Mouse (Mus musculus) heart, postnatal 0 days (tissue): ENCODE data around the gene Rgs12. TPM values are rescaled to one million over a fixed set of nuclear protein-coding genes. Genes with fewer than 3 reads are reported as not detected.
A peak's percentile ranks its signal among the peaks of the same experiment; 100 is the strongest.

Experiments
- ATAC-seq: fragments of 200-750 bp; cut with Nextera tagmentation; 2 replicates; pipeline ENCODE4 v1.8.0; 2017; ENCODE audit warnings: low read depth, moderate number of reproducible peaks, moderate library complexity; ENCODE audit not compliant: insufficient read depth
- DNase-seq: peaks from one replicate; pipeline ENCODE4 v3.0.0-alpha.2; 2016; ENCODE audit warnings: low spot score
- H3K27ac ChIP-seq: fragments of 300-500 bp; sonication (generic); 2 replicates; pipeline ENCODE4 v1.5.1; 2014; ENCODE audit warnings: low read depth, mild to moderate bottlenecking
- H3K27me3 ChIP-seq: fragments of 300-500 bp; sonication (generic); 2 replicates; pipeline ENCODE4 v1.6.1; 2014; ENCODE audit warnings: low read length, mixed read lengths; ENCODE audit not compliant: control insufficient read depth, insufficient read depth
- H3K36me3 ChIP-seq: fragments of 300-500 bp; sonication (generic); replicated peaks from 2 replicates; pipeline ENCODE4 v1.6.1; 2014; ENCODE audit warnings: low read length, mixed read lengths; ENCODE audit not compliant: control insufficient read depth, insufficient read depth
- H3K4me1 ChIP-seq: fragments of 300-500 bp; sonication (generic); 2 replicates; pipeline ENCODE4 v1.6.1; 2014; ENCODE audit warnings: antibody characterized with exemption; ENCODE audit not compliant: control insufficient read depth, insufficient read depth
- H3K4me2 ChIP-seq: fragments of 300-500 bp; sonication (generic); 2 replicates; pipeline ENCODE4 v1.6.1; 2014; ENCODE audit warnings: low read depth, mild to moderate bottlenecking, low read length, moderate library complexity
- H3K4me3 ChIP-seq: fragments of 300-500 bp; sonication (generic); 2 replicates; pipeline ENCODE4 v1.5.1; 2014; ENCODE audit warnings: low read depth, low read length
- H3K9ac ChIP-seq: fragments of 300-500 bp; sonication (generic); replicated peaks from 2 replicates; pipeline ENCODE4 v1.6.1; 2014; ENCODE audit warnings: low read depth, low read length, mixed read lengths
- H3K9me3 ChIP-seq: fragments of 300-500 bp; sonication (generic); replicated peaks from 2 replicates; pipeline ENCODE4 v1.6.1; 2016; ENCODE audit warnings: low read length; ENCODE audit not compliant: control insufficient read depth
- CTCF ChIP-seq: IDR thresholded peaks from 2 replicates; pipeline ENCODE4 v1.5.1; 2016; ENCODE audit warnings: antibody characterized with exemption, control low read depth, low read depth
- EP300 ChIP-seq: IDR thresholded peaks from 2 replicates; pipeline ENCODE4 v1.6.1; 2016; ENCODE audit warnings: antibody characterized with exemption, low read depth
- WGBS: fragments of 180-500 bp; shearing (Covaris S2); extraction: QIAGEN DNeasy Blood & Tissue Kit; methylation state at CpG from one replicate; pipeline ENCODE4 v1.1.7; 2014; 5-methylcytosine and 5-hydroxymethylcytosine counted together
- polyA plus RNA-seq: library from polyadenylated mRNA; unstranded; fragments of >200 nt; fragmentation: Nextera tagmentation; extraction: Ambion mirVana; gene quantifications from 2 replicates; pipeline ENCODE4 v1.2.1, GENCODE M21; 2015
- total RNA-seq: library from RNA; depleted of rRNA; stranded (reverse); fragments of >200 nt; gene quantifications from 2 replicates; pipeline ENCODE4 v1.2.3, GENCODE M21; 2014; ENCODE audit warnings: low replicate concordance

Gene Rgs12
- total and polyA plus RNA-seq, 2 experiments from 2014 or later = 29.2 to 77.3 TPM

GRCm38 (mm10) chr5:34987396-34987795, 38.2 kb downstream of the Rgs12 start:
- no peak for DNase-seq
- H3K4me2 ChIP-seq = no peak overlapping the region
- no peak overlapping the region for H3K4me3 ChIP-seq
- peaks cover 19% of the 10 kb centered on the region for H3K36me3 ChIP-seq
- H3K27me3 ChIP-seq = no peaks in the 10 kb centered on the region
- WGBS = 47% methylated on average over 2 of the region's 2 CpGs
- no peaks in the 10 kb centered on the region for H3K9me3 ChIP-seq
- peak overlapping the region; percentile 5; the same call in 1 of the 2 replicates for H3K27ac ChIP-seq
- ATAC-seq = 0 out of 2 replicates have a peak, but pooled peaks have one; percentile 25
- peaks cover 24% of the 10 kb centered on the region for H3K4me1 ChIP-seq
- 0 out of 2 replicates have a peak overlapping the region, but pooled peaks have one; percentile 2 for H3K9ac ChIP-seq
- TF ChIP-seq CTCF = no peak

- DNase-seq = no peak
- H3K27me3 ChIP-seq = no peaks in the 10 kb centered on the region
- ATAC-seq = no peak
- H3K27ac ChIP-seq = peak overlapping the region; percentile 40
- H3K4me2 ChIP-seq = no peak overlapping the region
- WGBS = 66% methylated on average over 5 of the region's 5 CpGs
- H3K36me3 ChIP-seq = peaks cover 10% of the 10 kb centered on the region
- TF ChIP-seq EP300 (no peak), CTCF (no peak)
- H3K9me3 ChIP-seq = no peaks in the 10 kb centered on the region
- peaks cover 29% of the 10 kb centered on the region for H3K4me1 ChIP-seq
- H3K4me3 ChIP-seq = no peak overlapping the region
- no peak overlapping the region for H3K9ac ChIP-seq
Observed at GRCm38 (mm10) chr5:34988690-34989089, 39.4 kb downstream of the Rgs12 start.

- TF ChIP-seq CTCF (no peak), EP300 (no peak)
- H3K27ac ChIP-seq = peak overlapping the region; percentile 40
- H3K4me3 ChIP-seq = no peak overlapping the region
- peaks cover 6% of the 10 kb centered on the region for H3K36me3 ChIP-seq
- 36% methylated on average over 12 of the region's 12 CpGs for WGBS
- H3K9me3 ChIP-seq = no peaks in the 10 kb centered on the region
- H3K27me3 ChIP-seq = no peaks in the 10 kb centered on the region
- peak; percentile 45 for ATAC-seq
- H3K4me2 ChIP-seq = no peak overlapping the region
- peaks cover 29% of the 10 kb centered on the region for H3K4me1 ChIP-seq
- DNase-seq = peak; percentile 48
- H3K9ac ChIP-seq = no peak overlapping the region
Observed at GRCm38 (mm10) chr5:34989321-34989772, 40.1 kb downstream of the Rgs12 start.

- Histone ChIP-seq H3K36me3 (peaks cover 6% of the 10 kb centered on the region; the same call in 1 of the 2 replicates), H3K4me3 (no peak overlapping the region), H3K4me1 (peaks cover 16% of the 10 kb centered on the region), H3K27me3 (no peaks in the 10 kb centered on the region), H3K9me3 (no peaks in the 10 kb centered on the region), H3K4me2 (no peak overlapping the region), H3K27ac (no peak overlapping the region), H3K9ac (no peak overlapping the region)
- ATAC-seq = no peak
- TF ChIP-seq EP300 = no peak
- TF ChIP-seq CTCF = no peak
- WGBS = 51% methylated on average over 3 of the region's 3 CpGs
- DNase-seq = no peak
Observed at GRCm38 (mm10) chr5:34998754-34999153, 49.5 kb downstream of the Rgs12 start.

GRCm38 (mm10) chr5:34999281-34999680, 50.0 kb downstream of the Rgs12 start:
- H3K4me2 ChIP-seq = no peak overlapping the region
- 83% methylated on average over 6 of the region's 6 CpGs for WGBS
- no peak for TF ChIP-seq EP300

GRCm38 (mm10) chr5:35000323-35000722, 51.1 kb downstream of the Rgs12 start:
- no peak overlapping the region for H3K4me3 ChIP-seq
- H3K27ac ChIP-seq = no peak overlapping the region
- H3K27me3 ChIP-seq = no peaks in the 10 kb centered on the region
- H3K4me2 ChIP-seq = no peak overlapping the region
- TF ChIP-seq CTCF (no peak), EP300 (no peak)
- peaks cover 7% of the 10 kb centered on the region; the same call in 1 of the 2 replicates for H3K36me3 ChIP-seq
- no peaks in the 10 kb centered on the region for H3K9me3 ChIP-seq
- DNase-seq (no peak), ATAC-seq (no peak)
- H3K9ac ChIP-seq = no peak overlapping the region
- H3K4me1 ChIP-seq = peaks cover 21% of the 10 kb centered on the region

More at GRCm38 (mm10) chr5:34999281-34999680, 50.0 kb downstream of the Rgs12 start:
- ATAC-seq (no peak), DNase-seq (no peak)
- peaks cover 17% of the 10 kb centered on the region for H3K4me1 ChIP-seq
- no peak overlapping the region for H3K27ac ChIP-seq
- no peaks in the 10 kb centered on the region for H3K9me3 ChIP-seq
- H3K9ac ChIP-seq = no peak overlapping the region
- peaks cover 5% of the 10 kb centered on the region; the same call in 1 of the 2 replicates for H3K36me3 ChIP-seq
- no peak overlapping the region for H3K4me3 ChIP-seq
- no peaks in the 10 kb centered on the region for H3K27me3 ChIP-seq
